Mouse (Mus musculus) hindbrain, embryonic 10.5 days (tissue): ENCODE data around the gene Tnfrsf23. TPM values are rescaled to one million over a fixed set of nuclear protein-coding genes. Genes with fewer than 3 reads are reported as not detected.
"Not testable (repeated sequence)": the region's sequence is repeated elsewhere in the genome, so short reads cannot be mapped to it uniquely, and the experiment has no call there.

Source experiments
- DNase-seq: peaks from one replicate; pipeline ENCODE4 v3.0.0-alpha.2; 2017; ENCODE audit warnings: low spot score
- H3K27ac ChIP-seq: fragments of 300-500 bp; sonication (generic); 2 replicates; pipeline ENCODE4 v1.5.1; 2016; ENCODE audit warnings: mild to moderate bottlenecking, moderate library complexity
- H3K27me3 ChIP-seq: fragments of 300-500 bp; sonication (generic); 2 replicates; pipeline ENCODE4 v1.6.1; 2016; ENCODE audit warnings: mild to moderate bottlenecking; ENCODE audit not compliant: poor library complexity, insufficient read depth, severe bottlenecking
- H3K36me3 ChIP-seq: fragments of 300-500 bp; sonication (generic); 2 replicates; pipeline ENCODE4 v1.6.1; 2016; ENCODE audit warnings: mild to moderate bottlenecking, moderate library complexity
- H3K4me1 ChIP-seq: fragments of 300-500 bp; sonication (generic); replicated peaks from 2 replicates; pipeline ENCODE4 v1.6.1; 2016; ENCODE audit warnings: mild to moderate bottlenecking
- H3K4me3 ChIP-seq: fragments of 300-500 bp; sonication (generic); 2 replicates; pipeline ENCODE4 v1.5.1; 2016; ENCODE audit warnings: mild to moderate bottlenecking, moderate library complexity
- H3K9me3 ChIP-seq: fragments of 300-500 bp; sonication (generic); 2 replicates; pipeline ENCODE4 v1.6.1; 2016; ENCODE audit warnings: mild to moderate bottlenecking, moderate library complexity
- WGBS: fragments of 180-500 bp; shearing (Covaris S2); methylation state at CpG from one replicate; pipeline ENCODE4 v1.1.7; 2016; 5-methylcytosine and 5-hydroxymethylcytosine counted together
- polyA plus RNA-seq: library from polyadenylated mRNA; unstranded; fragments of >200 nt; fragmentation: Nextera tagmentation; extraction: Ambion mirVana; gene quantifications from 2 replicates; pipeline ENCODE4 v1.2.1, GENCODE M21; 2016

Tnfrsf23 gene
- polyA plus RNA-seq, 1 experiment from 2014 or later: 0.30 TPM

DNA sequence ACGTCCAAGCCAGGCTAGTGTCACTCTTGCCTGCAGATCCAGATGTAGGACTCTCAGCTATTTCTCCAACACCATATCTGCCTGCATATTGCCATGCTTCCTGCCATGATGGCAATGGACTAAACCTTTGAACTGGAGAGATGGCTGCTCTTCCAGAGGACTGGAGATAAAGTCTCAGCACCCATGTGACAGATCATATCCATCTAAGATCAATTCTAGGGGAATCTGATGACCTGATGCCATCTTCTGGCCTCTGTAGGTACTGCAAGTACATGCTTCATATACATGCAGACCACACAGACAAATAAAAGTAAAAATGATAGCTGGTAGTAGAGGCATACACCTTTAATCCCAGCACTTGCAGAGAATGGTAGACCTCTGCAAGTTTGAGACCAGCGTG, 10.5 kb upstream of the Tnfrsf23 start:
- H3K4me3 ChIP-seq: no peak overlapping the region
- peaks cover 65% of the 10 kb centered on the region for H3K36me3 ChIP-seq
- H3K27ac ChIP-seq: no peak overlapping the region
- 66% methylated on average over 2 of the region's 2 CpGs for WGBS
- no peak for DNase-seq
- no peaks in the 10 kb centered on the region for H3K4me1 ChIP-seq
- no peaks in the 10 kb centered on the region for H3K27me3 ChIP-seq
- H3K9me3 ChIP-seq: peaks cover 3% of the 10 kb centered on the region; the same call in 1 of the 2 replicates

DNA sequence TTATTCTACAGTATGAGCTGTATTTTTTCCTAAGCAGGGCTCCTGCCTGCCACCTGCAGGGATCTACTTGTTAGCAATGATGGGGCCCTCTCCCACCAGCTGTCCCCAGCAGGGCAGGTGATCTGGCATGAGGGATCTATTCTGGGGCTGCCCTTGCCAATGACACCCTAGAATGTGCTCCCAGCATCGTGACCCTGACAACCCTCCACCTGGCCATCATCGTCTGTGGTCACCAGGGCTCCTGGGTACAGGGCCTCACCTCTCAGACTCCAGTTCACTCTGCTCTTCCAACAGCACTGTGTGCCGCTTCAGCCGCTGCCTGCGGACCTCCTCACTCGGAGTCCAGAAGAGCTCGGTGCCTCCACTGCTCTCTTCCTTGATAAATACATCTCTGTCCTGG, 8.9 kb upstream of the Tnfrsf23 start:
- no peak overlapping the region for H3K4me3 ChIP-seq
- peaks cover 3% of the 10 kb centered on the region; the same call in 1 of the 2 replicates for H3K9me3 ChIP-seq
- H3K27me3 ChIP-seq: 0 out of 2 replicates have a peak, but pooled peaks cover 2% of the 10 kb centered on the region
- H3K4me1 ChIP-seq: no peaks in the 10 kb centered on the region
- H3K27ac ChIP-seq: no peak overlapping the region
- 93% methylated on average over 7 of the region's 7 CpGs for WGBS
- no peak for DNase-seq
- peaks cover 69% of the 10 kb centered on the region for H3K36me3 ChIP-seq

DNA sequence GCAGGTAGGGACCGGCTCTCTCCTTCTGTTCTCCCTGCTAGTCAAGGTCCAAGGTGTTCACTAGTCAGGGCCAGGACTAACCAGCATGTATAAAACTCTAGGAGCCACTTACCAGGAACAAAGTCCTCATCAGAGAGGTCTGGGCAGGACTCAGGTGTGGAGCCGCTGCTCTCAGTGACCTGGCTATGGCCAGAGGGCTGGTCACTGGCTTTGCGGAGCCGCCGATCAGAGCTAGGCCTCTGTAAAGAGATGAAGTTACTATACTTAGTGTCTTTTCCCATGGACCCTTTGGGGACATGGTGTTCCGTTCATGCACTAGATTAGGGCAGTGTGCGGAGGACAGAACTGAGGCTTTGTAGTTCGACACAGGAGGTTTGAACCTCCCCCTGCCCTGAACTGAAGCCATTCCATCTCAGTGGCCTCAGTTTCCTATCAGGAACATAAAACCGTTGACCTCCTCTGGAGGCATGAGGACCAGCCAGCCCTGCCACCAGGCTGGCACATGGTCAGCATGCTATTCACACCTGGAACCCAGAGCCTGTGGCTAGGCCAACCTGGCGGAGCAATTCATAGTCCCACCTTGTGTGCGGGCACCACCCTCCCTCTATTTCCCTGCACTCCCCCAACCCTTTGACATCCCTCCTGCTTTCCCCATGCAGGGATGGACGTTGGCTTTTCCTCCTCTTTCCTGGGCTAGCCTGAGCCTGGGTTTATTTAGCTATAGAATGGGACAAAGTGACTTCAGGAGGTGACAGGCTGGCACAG, 7.3 kb upstream of the Tnfrsf23 start:
- Histone ChIP-seq H3K4me1 (no peaks in the 10 kb centered on the region), H3K27me3 (0 out of 2 replicates have a peak, but pooled peaks cover 8% of the 10 kb centered on the region), H3K4me3 (no peak overlapping the region), H3K9me3 (peaks cover 3% of the 10 kb centered on the region; the same call in 1 of the 2 replicates), H3K27ac (no peak overlapping the region), H3K36me3 (peaks cover 75% of the 10 kb centered on the region)
- WGBS: 90% methylated on average over 12 of the region's 12 CpGs
- DNase-seq: no peak

DNA sequence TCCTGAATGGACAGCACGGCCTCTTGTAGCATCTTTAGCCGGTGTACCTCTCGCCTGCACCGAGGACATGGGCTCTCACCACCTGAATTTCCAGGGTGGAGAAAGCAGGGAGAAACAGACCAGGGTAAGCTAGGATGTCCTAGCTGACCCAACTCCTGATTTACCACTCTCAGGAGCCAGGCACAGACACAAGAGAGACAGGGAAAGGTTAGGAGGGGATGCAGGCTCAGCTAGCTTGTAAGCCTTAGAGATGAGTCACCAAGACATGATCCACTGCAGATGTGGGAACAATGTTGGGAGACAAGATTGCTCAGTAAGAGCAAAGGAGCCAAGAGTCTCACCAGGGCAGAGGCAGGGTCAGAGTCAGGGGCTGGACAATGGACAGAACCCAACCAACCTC, 6.2 kb upstream of the Tnfrsf23 start:
- no peak for DNase-seq
- peaks cover 72% of the 10 kb centered on the region for H3K36me3 ChIP-seq
- WGBS: 93% methylated on average over 4 of the region's 4 CpGs
- no peaks in the 10 kb centered on the region for H3K4me1 ChIP-seq
- peaks cover 3% of the 10 kb centered on the region; the same call in 1 of the 2 replicates for H3K9me3 ChIP-seq
- H3K27ac ChIP-seq: no peak overlapping the region
- H3K27me3 ChIP-seq: 0 out of 2 replicates have a peak, but pooled peaks cover 9% of the 10 kb centered on the region
- H3K4me3 ChIP-seq: no peak overlapping the region

DNA sequence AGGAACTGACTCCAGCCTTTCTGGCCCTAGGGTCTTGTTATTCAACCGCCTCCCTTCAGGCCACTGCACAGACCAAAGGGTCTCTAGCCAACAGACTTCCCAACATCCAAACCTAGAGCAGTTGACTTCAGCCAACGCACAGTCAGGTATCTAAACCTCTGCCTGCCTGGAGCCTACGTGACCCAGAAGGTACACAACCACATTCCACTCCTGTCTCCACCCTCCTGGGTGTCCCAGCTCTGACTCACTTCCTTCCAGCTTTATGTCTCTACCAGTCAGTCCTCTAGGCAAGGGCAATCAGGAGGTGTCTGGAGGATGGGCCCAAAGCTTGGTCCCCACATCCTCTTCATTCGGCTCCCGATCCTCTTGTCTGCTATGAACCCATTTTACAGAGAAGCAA, 5.5 kb upstream of the Tnfrsf23 start:
- DNase-seq: no peak
- WGBS: 91% methylated on average over 5 of the region's 5 CpGs
- peaks cover 71% of the 10 kb centered on the region for H3K36me3 ChIP-seq

DNA sequence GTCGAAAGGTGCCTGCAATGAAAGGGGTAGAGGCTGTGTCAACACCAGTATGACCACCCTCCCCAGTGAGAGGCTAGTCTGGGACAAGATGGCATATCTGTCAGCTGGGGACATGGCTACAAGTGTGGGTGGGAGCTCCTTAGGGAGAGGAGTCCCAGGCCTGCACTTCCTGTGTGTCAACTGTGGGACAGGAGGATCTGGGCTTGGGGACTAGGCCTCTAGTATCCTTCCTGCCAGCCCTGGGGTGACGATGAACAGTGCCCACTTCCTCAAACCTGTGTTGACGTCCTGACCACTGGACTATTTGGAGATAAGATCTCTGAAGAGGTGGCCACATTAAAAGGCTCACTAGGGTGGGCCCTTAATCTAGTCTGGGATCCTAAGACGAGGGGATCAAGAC, 4.3 kb upstream of the Tnfrsf23 start:
- Histone ChIP-seq H3K9me3 (no peaks in the 10 kb centered on the region), H3K27me3 (0 out of 2 replicates have a peak, but pooled peaks cover 9% of the 10 kb centered on the region), H3K27ac (no peak overlapping the region), H3K4me1 (peaks cover 8% of the 10 kb centered on the region; the same call in 1 of the 2 replicates), H3K36me3 (peaks cover 58% of the 10 kb centered on the region), H3K4me3 (no peak overlapping the region)
- no peak for DNase-seq
- WGBS: 76% methylated on average over 4 of the region's 4 CpGs

More for the DNA sequence above, 5.5 kb upstream of the Tnfrsf23 start:
- Histone ChIP-seq H3K27ac (no peak overlapping the region), H3K9me3 (peaks cover 3% of the 10 kb centered on the region; the same call in 1 of the 2 replicates), H3K4me1 (no peaks in the 10 kb centered on the region), H3K27me3 (0 out of 2 replicates have a peak, but pooled peaks cover 9% of the 10 kb centered on the region), H3K4me3 (no peak overlapping the region)

DNA sequence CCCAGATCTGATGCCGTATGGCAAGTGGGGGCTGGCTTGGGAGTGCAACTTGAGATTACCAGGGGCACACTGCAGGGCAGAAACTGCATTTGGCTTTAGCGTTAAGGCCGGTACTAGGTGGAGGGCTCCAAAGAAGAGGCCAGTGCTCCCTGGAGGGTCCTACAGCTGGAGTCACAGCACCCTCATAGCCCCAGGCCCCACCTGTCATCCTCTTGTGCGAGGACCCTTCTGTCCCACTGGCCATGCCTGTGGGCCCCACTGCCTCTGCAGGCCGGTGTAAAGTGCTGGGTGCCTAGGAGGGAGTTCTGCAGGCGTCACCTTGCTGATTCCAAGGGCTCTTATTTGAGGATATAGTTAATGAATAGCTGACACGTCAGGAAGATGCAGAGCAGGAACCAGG, 3.8 kb upstream of the Tnfrsf23 start:
- WGBS: 85% methylated on average over 7 of the region's 7 CpGs
- Histone ChIP-seq H3K4me1 (peaks cover 8% of the 10 kb centered on the region; the same call in 1 of the 2 replicates), H3K36me3 (peaks cover 54% of the 10 kb centered on the region), H3K27ac (no peak overlapping the region), H3K4me3 (no peak overlapping the region), H3K9me3 (no peaks in the 10 kb centered on the region), H3K27me3 (peaks cover 14% of the 10 kb centered on the region; the same call in 1 of the 2 replicates)
- DNase-seq: no peak

DNA sequence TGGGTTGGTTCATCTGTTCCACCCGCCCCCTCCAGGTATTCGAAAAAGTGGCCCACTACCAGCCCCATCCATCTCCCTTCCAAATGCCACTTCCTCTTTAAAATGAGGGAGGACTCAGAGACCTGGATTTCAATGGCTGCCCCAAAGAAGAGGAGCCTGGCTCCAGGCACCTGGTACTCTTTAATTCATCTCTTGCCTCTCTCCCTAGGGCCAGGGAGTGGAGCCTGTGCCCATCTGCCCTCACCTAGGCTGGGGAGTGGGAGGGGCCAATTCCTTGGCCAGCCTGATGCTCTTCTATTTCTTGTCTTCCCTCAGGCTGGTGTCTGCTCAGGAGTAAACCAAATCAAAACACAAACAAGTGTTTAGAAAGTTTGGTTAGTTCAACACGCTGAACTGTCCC, 1.0 kb upstream of the Tnfrsf23 start:
- not testable (repeated sequence) for DNase-seq

DNA sequence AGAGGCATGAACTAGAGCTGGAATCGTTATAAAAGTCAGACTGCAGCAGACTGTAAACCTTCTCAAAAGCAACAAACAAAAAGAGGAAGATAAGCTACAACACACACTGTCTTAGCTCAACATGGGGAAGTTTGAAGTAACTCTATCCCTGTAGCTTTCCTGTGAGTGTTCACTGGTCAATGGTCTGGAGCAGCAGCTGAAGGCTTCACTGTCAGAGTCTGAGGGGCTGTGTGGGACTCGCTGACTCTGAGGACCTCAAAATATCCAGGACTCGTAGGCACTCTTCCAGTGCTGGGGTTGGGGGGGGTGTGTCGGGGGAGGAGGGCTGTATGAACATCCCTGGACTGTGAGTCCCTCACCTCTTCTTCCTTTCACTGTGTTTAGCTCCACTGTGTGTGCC, 519 bp upstream of the Tnfrsf23 start:
- not testable (repeated sequence) for DNase-seq, H3K27ac ChIP-seq, H3K9me3 ChIP-seq, H3K4me1 ChIP-seq, H3K4me3 ChIP-seq
- peaks cover 21% of the 10 kb centered on the region for H3K36me3 ChIP-seq
- H3K27me3 ChIP-seq: peaks cover 20% of the 10 kb centered on the region
- WGBS: 59% methylated on average over 4 of the region's 4 CpGs

More for the DNA sequence above, 1.0 kb upstream of the Tnfrsf23 start:
- Histone ChIP-seq H3K27me3 (peaks cover 20% of the 10 kb centered on the region), H3K36me3 (peaks cover 26% of the 10 kb centered on the region)
- not testable (repeated sequence) for H3K4me1 ChIP-seq, H3K9me3 ChIP-seq, H3K27ac ChIP-seq, H3K4me3 ChIP-seq
- 92% methylated on average over 3 of the region's 3 CpGs for WGBS

DNA sequence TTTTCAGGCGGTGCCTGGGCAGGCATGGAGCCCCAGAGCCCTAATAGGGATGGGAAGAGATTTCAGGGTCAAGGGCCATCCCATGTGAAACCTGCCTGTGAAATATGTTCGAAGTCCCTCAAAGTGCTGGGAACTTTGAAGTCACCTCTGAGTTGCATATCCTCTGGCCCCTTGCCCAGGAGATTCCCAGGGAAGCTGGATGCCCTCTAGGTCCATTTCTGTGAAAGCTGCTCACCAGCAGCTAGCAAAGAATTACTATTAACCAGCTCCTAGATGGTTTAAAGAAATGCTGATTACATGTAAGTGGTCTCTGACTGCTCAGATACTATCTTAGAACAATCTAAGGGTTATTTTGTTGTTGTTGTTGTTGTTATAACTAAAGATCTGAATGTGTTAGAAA, 1.1 kb downstream of the Tnfrsf23 start:
- not testable (repeated sequence) for H3K4me3 ChIP-seq, H3K27ac ChIP-seq, H3K4me1 ChIP-seq, DNase-seq, H3K9me3 ChIP-seq
- peaks cover 16% of the 10 kb centered on the region for H3K36me3 ChIP-seq
- H3K27me3 ChIP-seq: peaks cover 18% of the 10 kb centered on the region
- 95% methylated on average over 2 of the region's 2 CpGs for WGBS

DNA sequence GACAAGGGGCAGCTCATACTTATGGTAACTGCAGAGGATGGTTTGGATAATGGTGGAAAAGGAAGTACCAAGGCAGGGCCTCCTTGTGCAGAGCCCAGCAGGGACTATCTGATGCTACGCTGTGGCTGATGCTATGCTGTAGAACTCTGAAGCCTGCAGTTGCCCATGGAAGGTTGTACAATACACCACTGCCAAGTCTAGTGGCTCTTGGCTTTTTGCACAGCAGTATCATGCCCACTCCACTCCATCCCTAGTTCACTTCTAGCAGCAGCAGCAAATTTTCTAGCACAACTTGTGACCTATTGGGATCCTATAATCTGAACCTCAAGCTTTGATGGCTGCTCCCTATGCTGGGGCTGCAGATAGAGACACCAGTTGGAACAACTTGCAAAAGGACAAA, 4.1 kb downstream of the Tnfrsf23 start:
- no peak overlapping the region for H3K4me3 ChIP-seq
- H3K27ac ChIP-seq: no peak overlapping the region
- WGBS: 97% methylated on average over 1 of the region's 1 CpGs
- H3K4me1 ChIP-seq: peaks cover 8% of the 10 kb centered on the region; the same call in 1 of the 2 replicates
- peaks cover 11% of the 10 kb centered on the region for H3K27me3 ChIP-seq
- no peaks in the 10 kb centered on the region for H3K9me3 ChIP-seq
- no peak for DNase-seq
- no peaks in the 10 kb centered on the region for H3K36me3 ChIP-seq

DNA sequence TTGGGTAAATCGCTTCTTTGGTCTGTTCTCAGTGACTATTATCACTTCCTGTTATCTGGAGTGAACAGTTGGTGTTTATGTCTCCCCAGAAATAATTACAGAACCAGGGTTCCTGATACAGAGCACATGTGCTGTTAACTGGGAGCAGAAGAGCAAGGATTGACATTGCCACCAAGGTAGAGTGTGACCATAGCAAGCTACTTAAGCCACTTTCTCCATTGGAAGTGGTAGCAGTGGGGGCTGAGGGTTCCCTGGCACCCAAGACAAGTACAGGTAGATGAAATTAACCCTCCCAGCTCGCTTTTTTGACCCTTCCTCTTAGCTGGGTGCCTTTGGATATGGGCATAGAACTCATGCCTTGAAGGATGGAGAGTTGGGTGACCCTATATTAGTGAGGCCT, 4.8 kb downstream of the Tnfrsf23 start:
- WGBS: 61% methylated on average over 2 of the region's 2 CpGs
- not testable (repeated sequence) for H3K4me1 ChIP-seq, H3K27ac ChIP-seq, H3K4me3 ChIP-seq, H3K9me3 ChIP-seq, H3K36me3 ChIP-seq, DNase-seq
- H3K27me3 ChIP-seq: peaks cover 11% of the 10 kb centered on the region

DNA sequence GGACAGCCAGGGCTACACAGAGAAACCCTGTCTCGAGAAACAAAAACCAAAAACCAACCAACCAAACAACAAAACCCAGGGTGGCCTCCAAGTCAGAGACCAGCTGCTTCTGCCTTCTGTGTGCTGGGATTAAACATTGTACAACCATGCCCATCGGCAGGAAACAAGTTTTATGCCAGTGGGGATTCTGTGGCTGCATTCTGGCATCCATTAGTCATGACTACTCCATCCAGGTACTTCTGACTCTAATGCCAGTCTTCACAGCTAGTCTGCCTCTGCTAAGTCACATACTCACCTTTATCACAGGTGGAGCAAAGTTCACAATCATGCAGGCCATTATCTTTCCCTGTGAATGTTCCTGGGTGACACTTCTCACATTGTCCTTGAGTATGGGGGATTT, 6.0 kb downstream of the Tnfrsf23 start:
- not testable (repeated sequence) for H3K27ac ChIP-seq, H3K4me1 ChIP-seq, H3K9me3 ChIP-seq, H3K27me3 ChIP-seq, H3K36me3 ChIP-seq, DNase-seq, H3K4me3 ChIP-seq
- WGBS: 82% methylated on average over 2 of the region's 2 CpGs
